Mouse (Mus musculus) liver, embryonic 15.5 days (tissue): Measurements from ENCODE around the gene Lrrc55. TPM values are rescaled to one million over a fixed set of nuclear protein-coding genes. Genes with fewer than 3 reads are reported as not detected.

Source experiments
- ATAC-seq: fragments of 200-750 bp; cut with Nextera tagmentation; 2 replicates; pipeline ENCODE4 v1.8.0; 2017; ENCODE audit warnings: moderate number of reproducible peaks, mild to moderate bottlenecking, moderate library complexity; ENCODE audit not compliant: insufficient read depth
- H3K27ac ChIP-seq: fragments of 300-500 bp; sonication (generic); replicated peaks from 2 replicates; pipeline ENCODE4 v1.5.1; 2015; ENCODE audit warnings: mild to moderate bottlenecking, inconsistent platforms
- H3K27me3 ChIP-seq: fragments of 300-500 bp; sonication (generic); 2 replicates; pipeline ENCODE4 v1.6.1; 2015; ENCODE audit warnings: mild to moderate bottlenecking, inconsistent platforms
- H3K36me3 ChIP-seq: fragments of 300-500 bp; sonication (generic); replicated peaks from 2 replicates; pipeline ENCODE4 v1.6.1; 2015; ENCODE audit warnings: moderate library complexity, mild to moderate bottlenecking, inconsistent platforms
- H3K4me1 ChIP-seq: fragments of 300-500 bp; sonication (generic); replicated peaks from 2 replicates; pipeline ENCODE4 v1.6.1; 2015; ENCODE audit warnings: inconsistent platforms
- H3K4me2 ChIP-seq: fragments of 300-500 bp; sonication (generic); 2 replicates; pipeline ENCODE4 v1.6.1; 2015; ENCODE audit warnings: moderate library complexity, mild to moderate bottlenecking, inconsistent platforms
- H3K4me3 ChIP-seq: fragments of 300-500 bp; sonication (generic); replicated peaks from 2 replicates; pipeline ENCODE4 v1.5.1; 2015; ENCODE audit warnings: mild to moderate bottlenecking, inconsistent platforms
- H3K9ac ChIP-seq: fragments of 300-500 bp; sonication (generic); 2 replicates; pipeline ENCODE4 v1.6.1; 2015; ENCODE audit warnings: moderate library complexity, mild to moderate bottlenecking, inconsistent platforms
- H3K9me3 ChIP-seq: fragments of 300-500 bp; sonication (generic); replicated peaks from 2 replicates; pipeline ENCODE4 v1.6.1; 2016; ENCODE audit warnings: inconsistent platforms
- WGBS: fragments of 180-500 bp; shearing (Covaris S2); methylation state at CpG from one replicate; pipeline ENCODE4 v1.1.7; 2015; ENCODE audit warnings: mixed read lengths; ENCODE audit not compliant: insufficient replicate concordance; 5-methylcytosine and 5-hydroxymethylcytosine counted together
- polyA plus RNA-seq: library from polyadenylated mRNA; unstranded; fragments of >200 nt; fragmentation: Nextera tagmentation; extraction: Ambion mirVana; gene quantifications from 2 replicates; pipeline ENCODE4 v1.2.1, GENCODE M21; 2015

The Lrrc55 gene
- polyA plus RNA-seq, 1 experiment from 2014 or later = 0.07 TPM

- Histone ChIP-seq H3K27ac (no peak overlapping the region), H3K9ac (no peak overlapping the region), H3K4me2 (no peak overlapping the region), H3K4me1 (no peaks in the 10 kb centered on the region), H3K9me3 (no peaks in the 10 kb centered on the region), H3K4me3 (no peak overlapping the region), H3K27me3 (no peaks in the 10 kb centered on the region), H3K36me3 (no peaks in the 10 kb centered on the region)
- ATAC-seq = no peak
- 24% methylated on average over 1 of the region's 1 CpGs for WGBS
Measured at GRCm38 (mm10) chr2:85167624-85168023, 29.4 kb downstream of the Lrrc55 start.

DNA sequence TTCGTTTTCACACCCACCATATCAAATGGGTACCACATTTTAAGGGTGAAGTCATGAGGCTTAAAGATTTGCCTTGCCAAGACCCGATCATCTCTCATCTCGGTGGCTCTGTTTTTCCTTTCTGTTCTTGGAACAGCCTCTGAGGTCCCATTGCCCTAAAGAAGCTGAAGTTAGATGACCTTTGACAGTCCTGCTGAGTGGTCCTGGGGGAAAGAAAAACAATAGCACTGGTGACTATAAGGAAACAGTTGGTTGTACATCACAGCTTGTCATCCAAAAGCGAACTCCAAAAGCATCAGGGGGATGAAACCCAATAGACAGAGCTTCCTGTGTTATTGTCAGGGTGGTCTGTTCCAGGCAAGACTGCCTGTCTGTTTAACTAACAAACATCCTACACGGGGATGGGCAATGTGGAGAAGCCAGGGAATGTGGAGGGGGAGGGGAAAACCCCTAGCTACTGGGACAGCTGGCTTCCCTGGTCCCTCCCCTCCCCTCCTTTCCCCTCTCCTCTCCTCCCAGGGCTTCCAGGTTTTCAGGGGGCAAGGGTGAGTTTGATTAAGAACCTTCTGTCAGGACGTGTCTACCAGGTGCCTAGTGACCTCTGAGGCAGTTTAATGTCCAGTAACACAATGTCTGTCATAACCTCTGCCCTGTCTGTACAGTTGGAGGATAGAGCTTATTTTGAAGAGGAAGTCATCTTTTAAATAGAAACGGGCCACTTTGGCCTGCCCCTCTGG is 33.5 kb downstream of the Lrrc55 start:
- no peak overlapping the region for H3K27ac ChIP-seq

GRCm38 (mm10) chr2:85161638-85162093 is 35.3 kb downstream of the Lrrc55 start:
- no peak overlapping the region for H3K4me2 ChIP-seq
- H3K9me3 ChIP-seq = no peaks in the 10 kb centered on the region
- no peaks in the 10 kb centered on the region for H3K4me1 ChIP-seq
- H3K27ac ChIP-seq = no peak overlapping the region
- ATAC-seq = no peak
- no peaks in the 10 kb centered on the region for H3K27me3 ChIP-seq
- H3K9ac ChIP-seq = no peak overlapping the region
- no peak overlapping the region for H3K4me3 ChIP-seq
- H3K36me3 ChIP-seq = no peaks in the 10 kb centered on the region
- WGBS = 45% methylated on average over 1 of the region's 1 CpGs

More for the DNA sequence above, 33.5 kb downstream of the Lrrc55 start:
- Histone ChIP-seq H3K4me1 (no peaks in the 10 kb centered on the region), H3K4me2 (no peak overlapping the region), H3K4me3 (no peak overlapping the region), H3K9me3 (no peaks in the 10 kb centered on the region), H3K27me3 (no peaks in the 10 kb centered on the region), H3K9ac (no peak overlapping the region), H3K36me3 (no peaks in the 10 kb centered on the region)
- WGBS = 26% methylated on average over 7 of the region's 7 CpGs
- peak; percentile 44 for ATAC-seq

DNA sequence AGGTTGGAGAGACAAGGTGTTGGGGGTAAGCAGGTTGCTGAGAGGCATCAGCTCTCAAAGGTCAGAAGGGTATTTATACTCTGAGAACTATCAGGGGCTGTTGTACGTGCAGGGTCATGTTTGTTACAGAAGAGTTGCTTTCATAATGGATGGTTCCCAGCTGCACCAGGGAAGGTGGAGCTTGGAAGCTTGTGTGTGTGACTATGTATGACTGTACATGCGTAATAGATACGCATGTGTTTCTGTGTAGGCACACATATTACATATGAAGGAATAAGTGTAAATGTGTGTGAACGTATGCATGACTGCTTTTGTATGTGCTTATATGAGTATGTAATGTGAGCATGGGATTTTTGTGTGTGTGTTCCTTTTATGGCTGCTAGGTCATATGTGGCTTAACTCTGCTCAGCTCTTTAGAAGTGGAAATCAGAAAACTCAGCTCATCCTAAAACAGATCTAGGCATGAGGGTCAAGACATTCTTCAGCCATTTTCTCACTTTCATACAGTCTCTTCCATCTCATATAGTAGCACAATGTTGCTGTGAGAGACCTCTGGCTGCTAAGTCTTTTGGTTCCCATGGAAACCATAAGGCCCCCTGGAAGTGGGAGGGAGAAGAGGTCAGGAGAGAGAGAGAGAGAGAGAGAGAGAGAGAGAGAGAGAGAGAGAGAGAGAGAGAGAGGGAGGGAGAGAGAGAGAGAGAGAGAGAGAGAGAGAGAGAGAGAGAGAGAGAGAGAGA is 35.9 kb downstream of the Lrrc55 start:
- H3K4me2 ChIP-seq = no peak overlapping the region
- H3K9ac ChIP-seq = no peak overlapping the region
- no peak overlapping the region for H3K4me3 ChIP-seq
- no peaks in the 10 kb centered on the region for H3K36me3 ChIP-seq
- ATAC-seq = no peak
- no peaks in the 10 kb centered on the region for H3K4me1 ChIP-seq
- 62% methylated on average over 4 of the region's 4 CpGs for WGBS
- H3K27me3 ChIP-seq = no peaks in the 10 kb centered on the region
- H3K27ac ChIP-seq = no peak overlapping the region
- no peaks in the 10 kb centered on the region for H3K9me3 ChIP-seq

GRCm38 (mm10) chr2:85157382-85157781 is 39.6 kb downstream of the Lrrc55 start:
- no peak for ATAC-seq
- Histone ChIP-seq H3K27ac (no peak overlapping the region), H3K27me3 (no peaks in the 10 kb centered on the region), H3K4me3 (no peak overlapping the region), H3K36me3 (no peaks in the 10 kb centered on the region), H3K4me1 (no peaks in the 10 kb centered on the region), H3K9ac (no peak overlapping the region), H3K4me2 (no peak overlapping the region), H3K9me3 (no peaks in the 10 kb centered on the region)
- WGBS = 56% methylated on average over 3 of the region's 3 CpGs

- WGBS = 35% methylated on average over 5 of the region's 5 CpGs
- no peak overlapping the region for H3K9ac ChIP-seq
Measured at GRCm38 (mm10) chr2:85156136-85156535, 40.9 kb downstream of the Lrrc55 start.

GRCm38 (mm10) chr2:85155334-85155733 is 41.7 kb downstream of the Lrrc55 start:
- Histone ChIP-seq H3K9me3 (no peaks in the 10 kb centered on the region), H3K4me2 (no peak overlapping the region), H3K9ac (no peak overlapping the region), H3K27me3 (no peaks in the 10 kb centered on the region), H3K4me1 (no peaks in the 10 kb centered on the region), H3K4me3 (no peak overlapping the region), H3K36me3 (no peaks in the 10 kb centered on the region), H3K27ac (no peak overlapping the region)
- 58% methylated on average over 9 of the region's 9 CpGs for WGBS
- no peak for ATAC-seq

More at GRCm38 (mm10) chr2:85156136-85156535, 40.9 kb downstream of the Lrrc55 start:
- no peaks in the 10 kb centered on the region for H3K36me3 ChIP-seq
- no peaks in the 10 kb centered on the region for H3K9me3 ChIP-seq
- no peak overlapping the region for H3K27ac ChIP-seq
- no peaks in the 10 kb centered on the region for H3K27me3 ChIP-seq
- ATAC-seq = no peak
- no peaks in the 10 kb centered on the region for H3K4me1 ChIP-seq
- no peak overlapping the region for H3K4me2 ChIP-seq
- no peak overlapping the region for H3K4me3 ChIP-seq

GRCm38 (mm10) chr2:85151233-85151632 is 45.8 kb downstream of the Lrrc55 start:
- Histone ChIP-seq H3K4me2 (no peak overlapping the region), H3K9ac (no peak overlapping the region), H3K27ac (no peak overlapping the region), H3K27me3 (no peaks in the 10 kb centered on the region), H3K36me3 (no peaks in the 10 kb centered on the region), H3K9me3 (no peaks in the 10 kb centered on the region), H3K4me1 (no peaks in the 10 kb centered on the region), H3K4me3 (no peak overlapping the region)
- no peak for ATAC-seq
- 59% methylated on average over 2 of the region's 2 CpGs for WGBS

DNA sequence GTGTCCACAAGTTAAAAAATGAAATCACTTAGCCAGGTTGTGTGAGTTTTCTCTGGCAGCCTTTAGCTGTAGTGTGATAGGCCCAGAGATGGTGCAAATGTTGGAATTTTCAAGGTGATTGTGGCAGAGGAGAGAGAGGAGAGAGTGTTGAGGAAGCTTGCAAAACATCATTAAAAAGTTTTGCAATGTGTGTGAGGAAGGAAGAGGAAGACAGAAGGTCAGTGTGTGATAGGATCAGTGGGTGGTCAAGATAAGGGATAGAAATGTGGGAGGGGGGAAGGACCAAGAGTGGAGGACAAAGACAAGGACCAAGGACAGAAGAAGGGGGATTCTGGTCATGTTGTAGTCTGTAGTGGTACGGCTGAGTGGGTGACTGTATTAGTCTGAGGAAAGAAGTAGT is 46.6 kb downstream of the Lrrc55 start:
- 28% methylated on average over 1 of the region's 1 CpGs for WGBS

DNA sequence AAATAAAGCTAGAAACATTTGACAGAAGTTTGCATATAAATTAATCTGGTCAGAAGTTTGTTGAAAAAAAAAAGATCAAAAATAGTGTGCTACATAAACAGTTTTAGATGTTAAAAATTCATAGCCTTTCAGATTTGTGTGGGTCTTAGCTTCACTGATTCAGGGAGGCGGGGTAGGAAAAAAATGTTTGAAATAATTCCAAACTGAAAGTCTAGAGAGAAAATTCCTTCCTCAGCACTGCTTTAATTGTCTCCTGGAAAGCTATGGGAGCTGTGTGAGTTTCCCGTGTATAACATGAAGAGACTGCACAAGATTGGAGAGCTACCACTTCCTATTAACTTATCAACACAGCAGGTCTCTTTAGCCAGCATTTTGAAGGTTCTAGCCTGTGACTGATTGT is 49.5 kb downstream of the Lrrc55 start:
- WGBS = 40% methylated on average over 2 of the region's 2 CpGs
- no peak for ATAC-seq
- H3K27me3 ChIP-seq = no peaks in the 10 kb centered on the region

More for the DNA sequence above, 46.6 kb downstream of the Lrrc55 start:
- Histone ChIP-seq H3K27me3 (no peaks in the 10 kb centered on the region), H3K9me3 (no peaks in the 10 kb centered on the region), H3K9ac (no peak overlapping the region), H3K27ac (no peak overlapping the region), H3K36me3 (no peaks in the 10 kb centered on the region), H3K4me3 (no peak overlapping the region), H3K4me1 (no peaks in the 10 kb centered on the region), H3K4me2 (no peak overlapping the region)
- no peak for ATAC-seq

DNA sequence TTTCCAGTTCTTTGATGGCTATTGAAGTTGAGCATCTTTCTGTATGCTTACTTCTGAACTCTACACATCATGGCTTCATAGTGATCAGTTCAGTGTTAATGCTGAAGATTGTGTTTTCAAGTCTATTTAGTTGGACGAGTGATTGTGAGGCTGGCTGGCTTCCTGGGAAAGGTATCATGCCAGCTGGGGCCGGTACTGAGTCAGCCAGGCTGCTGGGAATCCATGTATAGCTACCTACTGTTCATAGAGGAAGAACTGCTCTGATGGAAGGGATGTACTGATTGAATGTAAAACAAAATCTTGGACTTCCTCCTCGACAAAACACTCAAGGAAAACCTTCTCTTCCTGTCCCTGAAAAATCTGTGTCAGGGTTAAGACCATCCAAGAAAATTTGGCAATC is 51.7 kb downstream of the Lrrc55 start:
- Histone ChIP-seq H3K36me3 (no peaks in the 10 kb centered on the region), H3K27me3 (no peaks in the 10 kb centered on the region), H3K27ac (no peak overlapping the region), H3K9me3 (no peaks in the 10 kb centered on the region), H3K4me3 (no peak overlapping the region), H3K9ac (no peak overlapping the region), H3K4me1 (peaks cover 3% of the 10 kb centered on the region; the same call in 1 of the 2 replicates), H3K4me2 (no peak overlapping the region)
- ATAC-seq = no peak
- 42% methylated on average over 3 of the region's 3 CpGs for WGBS

More for the DNA sequence above, 49.5 kb downstream of the Lrrc55 start:
- no peak overlapping the region for H3K4me2 ChIP-seq
- no peak overlapping the region for H3K4me3 ChIP-seq
- H3K27ac ChIP-seq = no peak overlapping the region
- no peak overlapping the region for H3K9ac ChIP-seq
- no peaks in the 10 kb centered on the region for H3K4me1 ChIP-seq
- no peaks in the 10 kb centered on the region for H3K36me3 ChIP-seq
- no peaks in the 10 kb centered on the region for H3K9me3 ChIP-seq
